Mouse (Mus musculus): ENCODE measurements around the gene Per3. TPM values are rescaled to one million over a fixed set of nuclear protein-coding genes. Genes with fewer than 3 reads are reported as not detected.
A peak's percentile ranks its signal among the peaks of the same experiment; 100 is the strongest.

The Per3 gene
- polyA plus RNA-seq, 1 experiment from 2014 or later = 5.9 TPM

DNA sequence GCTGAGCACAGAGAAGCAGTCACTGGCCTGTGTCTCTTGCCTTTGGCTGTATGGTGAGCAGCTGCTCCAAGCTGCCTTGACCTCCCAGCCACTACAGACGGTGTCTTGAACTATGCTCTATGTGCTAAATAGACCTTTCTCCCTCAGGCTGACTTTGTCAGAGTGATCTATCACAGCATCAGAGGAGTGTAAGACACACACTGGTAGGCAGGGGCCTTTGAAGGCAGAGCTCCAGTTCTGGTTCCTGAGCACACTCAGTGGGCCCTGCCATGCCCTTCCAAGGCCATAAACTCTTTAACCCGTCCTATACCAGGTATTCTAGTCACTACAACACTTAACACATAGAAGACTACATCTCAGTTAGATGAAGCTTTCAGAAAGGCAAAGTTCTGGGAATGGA is 36.9 kb upstream of the Per3 start:
- Histone ChIP-seq H3K4me3 (ENCODE audit: low read depth, low read length) (no peak overlapping the region), H3K4me1 (ENCODE audit: insufficient read depth) (no peaks in the 10 kb centered on the region), H3K9me3 (ENCODE audit: low read length) (no peaks in the 10 kb centered on the region), H3K27me3 (ENCODE audit: insufficient read depth, low read length) (no peaks in the 10 kb centered on the region), H3K9ac (replicated peaks) (no peak overlapping the region), H3K4me2 (ENCODE audit: low read depth, low read length) (no peak overlapping the region), H3K27ac (ENCODE audit: low read depth) (no peak overlapping the region), H3K36me3 (replicated peaks; ENCODE audit: insufficient read depth, low read length) (no peaks in the 10 kb centered on the region)
- ATAC-seq = no peak
- TF ChIP-seq CTCF (IDR thresholded peaks at IDR 0.05; ENCODE audit: low read depth) (no peak), EP300 (IDR thresholded peaks at IDR 0.05; ENCODE audit: low read depth) (no peak)
- 67% methylated on average over 2 of the region's 2 CpGs for WGBS (ENCODE audit: insufficient replicate concordance)
- DNase-seq = no peak

DNA sequence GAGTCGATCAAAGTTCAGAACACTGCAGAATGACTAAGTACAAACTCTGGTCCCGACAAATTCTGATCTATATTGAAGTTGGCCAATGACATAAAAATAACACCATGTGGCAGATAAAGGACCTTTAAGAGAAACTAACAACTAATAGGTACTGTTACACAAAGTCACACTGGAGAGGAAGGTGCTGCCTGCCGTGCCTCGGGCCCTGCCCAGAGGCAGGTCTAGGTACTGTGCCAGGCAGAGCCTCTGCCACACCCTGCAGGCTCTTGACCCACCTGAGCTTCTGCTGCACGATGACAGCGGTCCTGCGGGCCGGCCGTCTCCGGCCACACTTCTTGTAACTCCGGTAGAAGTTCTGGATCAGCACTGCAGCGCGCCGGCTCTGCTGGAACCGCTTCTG is 30.4 kb upstream of the Per3 start:
- 83% methylated on average over 15 of the region's 15 CpGs for WGBS (ENCODE audit: insufficient replicate concordance)
- Histone ChIP-seq H3K4me1 (ENCODE audit: insufficient read depth) (no peaks in the 10 kb centered on the region), H3K27ac (ENCODE audit: low read depth) (no peak overlapping the region), H3K4me2 (ENCODE audit: low read depth, low read length) (no peak overlapping the region), H3K9ac (replicated peaks) (no peak overlapping the region), H3K4me3 (ENCODE audit: low read depth, low read length) (no peak overlapping the region), H3K36me3 (replicated peaks; ENCODE audit: insufficient read depth, low read length) (no peaks in the 10 kb centered on the region), H3K9me3 (ENCODE audit: low read length) (no peaks in the 10 kb centered on the region), H3K27me3 (ENCODE audit: insufficient read depth, low read length) (no peaks in the 10 kb centered on the region)
- ATAC-seq (no peak), DNase-seq (no peak)
- TF ChIP-seq EP300 (IDR thresholded peaks at IDR 0.05; ENCODE audit: low read depth) = no peak
- TF ChIP-seq CTCF (IDR thresholded peaks at IDR 0.05; ENCODE audit: low read depth) = no peak

DNA sequence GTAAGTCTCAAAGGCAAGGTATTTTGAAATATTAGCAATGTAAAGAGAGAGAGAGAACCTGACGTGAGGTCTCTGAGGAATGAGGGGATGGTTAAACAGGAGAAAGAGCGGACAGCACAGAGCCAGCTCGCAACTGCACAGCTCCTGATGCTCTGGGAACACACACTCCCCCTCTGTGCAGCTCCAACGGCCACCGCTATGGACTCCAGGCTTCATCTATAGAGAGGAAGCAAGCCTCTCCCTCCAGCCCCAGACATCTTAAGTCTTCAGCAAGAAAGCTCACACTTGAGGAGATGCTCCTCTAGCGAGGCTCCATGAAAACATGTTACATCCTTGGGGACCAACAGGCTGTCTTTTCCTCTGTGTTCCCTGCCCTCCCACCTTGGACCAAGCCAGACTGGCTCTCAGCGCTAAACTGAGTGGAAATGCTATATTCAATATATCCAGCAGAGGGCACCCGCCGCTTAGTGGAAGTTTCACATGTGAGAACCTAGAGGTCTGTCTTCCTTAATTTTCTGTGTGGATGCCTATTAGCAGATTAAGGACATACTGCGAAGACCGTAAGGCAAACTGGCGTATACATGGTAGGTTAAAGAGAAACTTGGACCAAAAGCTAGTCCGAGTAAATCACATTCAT is 28.8 kb upstream of the Per3 start:
- H3K36me3 ChIP-seq (replicated peaks; ENCODE audit: insufficient read depth, low read length) = no peaks in the 10 kb centered on the region
- no peak overlapping the region for H3K9ac ChIP-seq (replicated peaks)
- H3K4me3 ChIP-seq (ENCODE audit: low read depth, low read length) = no peak overlapping the region
- 43% methylated on average over 13 of the region's 13 CpGs for WGBS (ENCODE audit: insufficient replicate concordance)
- H3K4me1 ChIP-seq (ENCODE audit: insufficient read depth) = no peaks in the 10 kb centered on the region
- ATAC-seq (0 out of 2 replicates have a peak, but pooled peaks have one; percentile 50), DNase-seq (peak; percentile 73)
- no peak overlapping the region for H3K4me2 ChIP-seq (ENCODE audit: low read depth, low read length)
- TF ChIP-seq CTCF (IDR thresholded peaks at IDR 0.05; ENCODE audit: low read depth) = peak; percentile 85
- TF ChIP-seq EP300 (IDR thresholded peaks at IDR 0.05; ENCODE audit: low read depth) = no peak
- no peaks in the 10 kb centered on the region for H3K27me3 ChIP-seq (ENCODE audit: insufficient read depth, low read length)
- H3K9me3 ChIP-seq (ENCODE audit: low read length) = no peaks in the 10 kb centered on the region
- no peak overlapping the region for H3K27ac ChIP-seq (ENCODE audit: low read depth)

DNA sequence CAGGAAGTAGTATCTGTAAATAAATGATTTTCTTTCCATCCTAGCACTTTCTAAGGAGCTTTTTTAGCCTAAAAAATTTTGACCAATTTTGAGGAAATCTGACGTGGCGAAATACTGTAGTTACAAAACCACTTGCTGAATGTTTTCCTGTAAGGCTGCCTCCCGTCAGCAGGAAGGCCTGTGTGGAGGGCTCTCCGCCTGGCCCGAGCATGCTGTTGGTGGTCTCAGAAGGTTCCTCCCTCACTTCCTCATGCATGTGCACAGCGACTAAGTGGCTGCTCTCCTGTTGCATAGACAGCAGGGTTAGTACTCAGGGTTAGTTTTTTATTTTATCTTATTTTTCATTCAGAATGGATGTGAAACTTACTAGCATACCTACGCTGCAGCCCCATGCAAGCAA is 26.5 kb upstream of the Per3 start:
- H3K36me3 ChIP-seq (replicated peaks; ENCODE audit: insufficient read depth, low read length) = no peaks in the 10 kb centered on the region
- no peak for ATAC-seq
- H3K9ac ChIP-seq (replicated peaks) = no peak overlapping the region
- 36% methylated on average over 7 of the region's 7 CpGs for WGBS (ENCODE audit: insufficient replicate concordance)
- H3K4me1 ChIP-seq (ENCODE audit: insufficient read depth) = no peaks in the 10 kb centered on the region
- H3K4me3 ChIP-seq (ENCODE audit: low read depth, low read length) = no peak overlapping the region
- H3K4me2 ChIP-seq (ENCODE audit: low read depth, low read length) = no peak overlapping the region
- TF ChIP-seq CTCF (IDR thresholded peaks at IDR 0.05; ENCODE audit: low read depth) (no peak), EP300 (IDR thresholded peaks at IDR 0.05; ENCODE audit: low read depth) (no peak)
- H3K27me3 ChIP-seq (ENCODE audit: insufficient read depth, low read length) = no peaks in the 10 kb centered on the region
- H3K27ac ChIP-seq (ENCODE audit: low read depth) = no peak overlapping the region
- no peaks in the 10 kb centered on the region for H3K9me3 ChIP-seq (ENCODE audit: low read length)
- no peak for DNase-seq

DNA sequence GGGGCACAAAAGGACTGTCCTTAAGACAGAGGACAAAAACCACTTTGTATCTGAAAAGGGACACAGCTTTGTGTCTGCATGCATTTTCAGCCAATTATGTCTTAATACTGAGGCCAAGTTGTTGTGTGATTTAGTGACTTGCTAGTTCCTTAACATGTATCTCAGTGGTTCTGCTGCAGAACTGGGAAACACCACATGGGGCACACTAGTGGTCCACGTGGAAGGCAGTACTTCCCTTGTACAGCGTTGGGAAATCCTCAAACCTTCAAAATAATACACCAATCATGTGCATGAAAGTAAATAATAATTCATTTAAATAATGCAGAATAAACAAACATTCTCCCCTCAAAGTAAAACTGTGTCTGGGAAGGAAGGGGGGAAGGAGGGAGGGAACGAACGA is 24.3 kb upstream of the Per3 start:
- Histone ChIP-seq H3K9me3 (ENCODE audit: low read length) (no peaks in the 10 kb centered on the region), H3K36me3 (replicated peaks; ENCODE audit: insufficient read depth, low read length) (no peaks in the 10 kb centered on the region), H3K27ac (ENCODE audit: low read depth) (no peak overlapping the region), H3K27me3 (ENCODE audit: insufficient read depth, low read length) (no peaks in the 10 kb centered on the region), H3K4me2 (ENCODE audit: low read depth, low read length) (no peak overlapping the region), H3K4me1 (ENCODE audit: insufficient read depth) (no peaks in the 10 kb centered on the region), H3K4me3 (ENCODE audit: low read depth, low read length) (no peak overlapping the region), H3K9ac (replicated peaks) (no peak overlapping the region)
- 25% methylated on average over 4 of the region's 4 CpGs for WGBS (ENCODE audit: insufficient replicate concordance)
- DNase-seq (no peak), ATAC-seq (no peak)
- TF ChIP-seq EP300 (IDR thresholded peaks at IDR 0.05; ENCODE audit: low read depth) (no peak), CTCF (IDR thresholded peaks at IDR 0.05; ENCODE audit: low read depth) (no peak; the same call in 1 of the 2 replicates)

DNA sequence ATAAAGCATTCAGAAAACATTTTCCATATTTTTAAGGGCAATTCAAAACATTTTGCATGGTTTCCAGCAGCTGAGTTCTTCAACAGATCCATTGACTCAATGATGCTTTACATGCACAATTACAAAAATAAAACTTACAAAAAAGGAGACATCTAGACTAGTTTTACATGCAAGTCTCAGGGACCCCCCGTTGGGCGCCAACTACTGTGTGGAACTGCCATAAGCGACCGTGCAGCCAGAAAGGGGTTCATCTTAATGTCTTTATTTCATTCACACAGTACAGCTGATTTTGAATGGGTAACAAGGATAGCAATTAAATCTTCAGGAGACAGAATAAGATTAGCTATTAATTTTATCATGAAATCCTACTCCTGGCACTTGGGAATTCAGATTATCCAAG is 15.1 kb upstream of the Per3 start:
- 91% methylated on average over 4 of the region's 4 CpGs for WGBS (ENCODE audit: insufficient replicate concordance)
- H3K4me3 ChIP-seq (ENCODE audit: low read depth, low read length) = no peak overlapping the region
- H3K4me1 ChIP-seq (ENCODE audit: insufficient read depth) = peaks cover 14% of the 10 kb centered on the region
- TF ChIP-seq CTCF (IDR thresholded peaks at IDR 0.05; ENCODE audit: low read depth) (no peak), EP300 (IDR thresholded peaks at IDR 0.05; ENCODE audit: low read depth) (no peak)
- H3K36me3 ChIP-seq (replicated peaks; ENCODE audit: insufficient read depth, low read length) = peaks cover 10% of the 10 kb centered on the region
- no peak overlapping the region for H3K4me2 ChIP-seq (ENCODE audit: low read depth, low read length)
- no peak overlapping the region for H3K9ac ChIP-seq (replicated peaks)
- no peak overlapping the region for H3K27ac ChIP-seq (ENCODE audit: low read depth)
- peaks cover 3% of the 10 kb centered on the region; the same call in 1 of the 2 replicates for H3K9me3 ChIP-seq (ENCODE audit: low read length)
- no peak for ATAC-seq
- H3K27me3 ChIP-seq (ENCODE audit: insufficient read depth, low read length) = no peaks in the 10 kb centered on the region
- no peak for DNase-seq

Data from liver, postnatal 0 days (tissue).